Mouse (Mus musculus) testis, adult 2 months (tissue): ENCODE results near the gene Sall1. TPM values are rescaled to one million over a fixed set of nuclear protein-coding genes. Genes with fewer than 3 reads are reported as not detected.

Experiments
- H3K27ac ChIP-seq: fragments of 200-500 bp; 2 replicates; pipeline ENCODE4 v1.5.1; 2012; ENCODE audit warnings: low read depth, low read length; ENCODE audit not compliant: control insufficient read depth, insufficient read depth
- H3K27me3 ChIP-seq: fragments of 200-500 bp; 2 replicates; pipeline ENCODE4 v1.6.1; 2012; ENCODE audit warnings: mild to moderate bottlenecking, low read length, moderate library complexity; ENCODE audit not compliant: control insufficient read depth, insufficient read depth
- H3K36me3 ChIP-seq: fragments of 200-500 bp; 2 replicates; pipeline ENCODE4 v1.6.1; 2012; ENCODE audit warnings: mild to moderate bottlenecking, low read length; ENCODE audit not compliant: control insufficient read depth, insufficient read depth
- H3K4me1 ChIP-seq: fragments of 200-500 bp; 2 replicates; pipeline ENCODE4 v1.6.1; 2012; ENCODE audit warnings: low read length; ENCODE audit not compliant: control insufficient read depth, insufficient read depth
- H3K4me3 ChIP-seq: fragments of 200-500 bp; 2 replicates; pipeline ENCODE4 v1.5.1; 2012; ENCODE audit warnings: low read depth, mild to moderate bottlenecking, low read length, moderate library complexity, mixed read lengths; ENCODE audit not compliant: control insufficient read depth
- CTCF ChIP-seq: fragments of 200-500 bp; IDR thresholded peaks from 2 replicates; pipeline ENCODE4 v1.5.1; 2012; ENCODE audit warnings: low read depth, mild to moderate bottlenecking, inconsistent platforms, low read length, moderate library complexity; ENCODE audit not compliant: control insufficient read depth, insufficient read depth, insufficient replicate concordance
- POLR2A ChIP-seq: fragments of 200-500 bp; IDR thresholded peaks from 2 replicates; pipeline ENCODE4 v1.6.1; 2012; ENCODE audit warnings: low read depth, mild to moderate bottlenecking, inconsistent platforms, low read length, moderate library complexity; ENCODE audit not compliant: control insufficient read depth
- polyA plus RNA-seq: library from polyadenylated mRNA; depleted of rRNA; stranded (reverse); fragments of >200 nt; gene quantifications from 2 replicates; pipeline ENCODE4 v1.2.3, GENCODE M21; 2012

Sall1 gene
- polyA plus RNA-seq, 1 experiment: 0.58 TPM

DNA sequence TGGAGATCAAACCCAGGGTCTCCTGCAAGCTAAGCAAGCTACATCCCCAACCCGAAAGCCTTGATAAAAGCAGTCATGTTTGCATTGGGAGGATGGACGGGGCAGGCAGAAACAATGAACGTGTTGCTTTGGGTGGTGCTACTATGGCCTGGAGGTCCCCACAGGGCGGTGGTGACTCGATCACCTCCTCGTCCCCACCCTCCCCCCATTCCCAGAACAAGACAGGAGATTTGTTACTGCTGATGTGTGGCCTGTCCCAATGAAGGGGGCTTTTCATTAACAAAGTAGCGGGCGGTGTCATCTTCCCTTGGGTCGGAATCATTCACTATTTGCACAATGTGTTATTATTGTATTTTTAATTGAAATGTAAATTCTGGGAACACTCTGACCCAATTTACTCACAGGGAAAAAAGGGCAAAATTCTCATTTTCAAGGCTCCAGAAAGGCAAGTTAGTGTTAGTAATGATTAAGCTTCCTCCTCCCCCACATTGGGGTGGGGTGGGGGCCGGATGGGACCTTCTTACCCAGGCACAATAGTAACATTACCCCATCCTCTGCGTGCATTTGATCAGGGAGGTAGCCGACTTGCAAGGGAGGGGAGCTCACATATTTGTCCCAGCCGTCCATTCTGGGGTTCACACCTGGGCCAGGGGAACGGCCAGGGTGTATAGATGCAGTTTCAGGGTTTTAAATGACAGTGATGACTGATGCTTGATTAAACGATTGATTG lies 52.0 kb downstream of the Sall1 start:
- Histone ChIP-seq H3K4me3 (no peak overlapping the region), H3K27ac (no peak overlapping the region), H3K36me3 (no peaks in the 10 kb centered on the region), H3K4me1 (no peaks in the 10 kb centered on the region), H3K27me3 (no peaks in the 10 kb centered on the region)
- TF ChIP-seq POLR2A (no peak), CTCF (no peak)

DNA sequence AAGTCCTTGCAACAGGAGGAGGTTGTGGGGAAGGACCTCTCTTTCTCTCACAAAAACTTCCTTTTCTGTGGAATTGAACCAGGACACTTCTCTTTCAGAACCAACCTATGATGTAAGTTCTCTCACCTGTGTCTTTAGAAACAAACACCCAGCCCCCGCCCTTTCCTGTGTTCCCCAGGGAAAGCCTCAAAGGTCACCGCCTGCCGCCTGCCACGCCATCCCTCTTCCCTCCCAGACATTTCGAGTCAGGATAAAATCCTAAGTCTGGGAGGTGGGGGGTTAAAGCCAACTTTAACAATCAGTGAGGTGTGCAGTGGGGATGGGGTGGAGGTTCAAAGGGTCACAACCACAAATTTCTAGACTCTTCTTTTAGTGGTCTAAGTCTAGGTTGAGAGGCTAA lies 52.8 kb downstream of the Sall1 start:
- no peaks in the 10 kb centered on the region for H3K27me3 ChIP-seq

DNA sequence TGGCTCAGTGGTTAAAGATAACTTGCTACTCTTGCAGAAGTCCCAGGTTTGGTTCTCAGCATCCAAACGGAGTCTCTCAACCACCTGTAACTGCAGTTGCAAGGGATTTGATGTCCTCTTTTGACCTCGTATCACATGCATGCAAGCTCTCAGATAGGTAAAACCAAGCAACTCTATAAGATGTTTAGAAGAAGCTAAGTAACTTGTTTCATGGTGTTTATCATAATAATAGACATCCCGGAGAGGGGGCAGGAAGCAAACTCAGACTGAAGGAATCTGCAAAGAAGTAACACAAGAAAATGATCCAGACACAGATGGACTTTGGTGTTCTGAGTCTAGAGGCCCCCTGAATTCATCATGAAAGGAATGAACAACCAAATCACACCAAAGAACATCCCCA lies 55.0 kb downstream of the Sall1 start:
- Histone ChIP-seq H3K4me1 (no peaks in the 10 kb centered on the region), H3K36me3 (no peaks in the 10 kb centered on the region), H3K27ac (no peak overlapping the region), H3K4me3 (no peak overlapping the region), H3K27me3 (no peaks in the 10 kb centered on the region)
- TF ChIP-seq CTCF (no peak), POLR2A (no peak)

More for the DNA sequence above, 52.8 kb downstream of the Sall1 start:
- TF ChIP-seq POLR2A (no peak), CTCF (no peak)
- no peak overlapping the region for H3K4me3 ChIP-seq
- no peaks in the 10 kb centered on the region for H3K4me1 ChIP-seq
- H3K27ac ChIP-seq: no peak overlapping the region
- H3K36me3 ChIP-seq: no peaks in the 10 kb centered on the region

DNA sequence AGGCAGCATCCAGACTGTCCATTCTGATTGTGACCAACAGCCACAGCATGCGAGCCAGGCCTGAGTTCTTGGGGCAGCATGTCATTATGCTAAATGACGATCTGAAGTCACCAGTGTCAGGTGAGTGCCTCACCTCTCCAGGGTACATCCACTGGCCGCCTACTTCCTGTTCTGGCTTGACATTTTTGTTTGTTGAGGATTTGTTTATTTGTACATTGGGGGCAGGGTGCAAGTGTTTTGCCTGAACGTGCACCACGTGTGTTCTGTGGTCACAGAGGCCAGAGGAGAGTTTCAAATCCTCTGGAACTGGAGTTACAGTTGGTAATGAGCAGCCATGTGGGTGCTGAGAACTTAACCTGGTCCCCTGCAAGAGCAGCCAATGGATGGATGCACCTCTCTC lies 60.5 kb downstream of the Sall1 start:
- no peaks in the 10 kb centered on the region for H3K36me3 ChIP-seq
- no peak overlapping the region for H3K27ac ChIP-seq
- no peaks in the 10 kb centered on the region for H3K4me1 ChIP-seq
- TF ChIP-seq CTCF: no peak
- H3K4me3 ChIP-seq: no peak overlapping the region
- no peaks in the 10 kb centered on the region for H3K27me3 ChIP-seq
